Mouse (Mus musculus) regulatory T cell (primary cell): ENCODE data around the gene Trpt1.

ENCODE experiments used
- in situ Hi-C: fragments of 300-600 bp; cut with MboI, MseI; formaldehyde crosslinking; loops from one replicate; pipeline ENCODE4 v1.15.1; 2025; ENCODE audit warnings: high pct_unique_total_duplicates

The Trpt1 gene

GRCm38 (mm10) chr19:6992011-6992858, 3.7 kb upstream of the Trpt1 start, which contains the start of gene Dnajc4:
TSS of gene Dnajc4 (minus strand) at chr19:6992572.
- in situ Hi-C loops = no loop called here

GRCm38 (mm10) chr19:6993011-6993770, 2.7 kb upstream of the Trpt1 start:
- in situ Hi-C loops = no loop called here

GRCm38 (mm10) chr19:6994002-6994401, 1.9 kb upstream of the Trpt1 start:
- in situ Hi-C loops = no loop called here

GRCm38 (mm10) chr19:6994489-6994888, 1.4 kb upstream of the Trpt1 start:
- in situ Hi-C loops = no loop called here

- in situ Hi-C loops = no loop called here
Measured at GRCm38 (mm10) chr19:6995255-6995991, 508 bp upstream of the Trpt1 start.

- in situ Hi-C loops = no loop called here
Measured at GRCm38 (mm10) chr19:6997721-6998290, 1.9 kb downstream of the Trpt1 start.

- in situ Hi-C loops = no loop called here
Measured at GRCm38 (mm10) chr19:6999360-7000063, 3.6 kb downstream of the Trpt1 start.

DNA sequence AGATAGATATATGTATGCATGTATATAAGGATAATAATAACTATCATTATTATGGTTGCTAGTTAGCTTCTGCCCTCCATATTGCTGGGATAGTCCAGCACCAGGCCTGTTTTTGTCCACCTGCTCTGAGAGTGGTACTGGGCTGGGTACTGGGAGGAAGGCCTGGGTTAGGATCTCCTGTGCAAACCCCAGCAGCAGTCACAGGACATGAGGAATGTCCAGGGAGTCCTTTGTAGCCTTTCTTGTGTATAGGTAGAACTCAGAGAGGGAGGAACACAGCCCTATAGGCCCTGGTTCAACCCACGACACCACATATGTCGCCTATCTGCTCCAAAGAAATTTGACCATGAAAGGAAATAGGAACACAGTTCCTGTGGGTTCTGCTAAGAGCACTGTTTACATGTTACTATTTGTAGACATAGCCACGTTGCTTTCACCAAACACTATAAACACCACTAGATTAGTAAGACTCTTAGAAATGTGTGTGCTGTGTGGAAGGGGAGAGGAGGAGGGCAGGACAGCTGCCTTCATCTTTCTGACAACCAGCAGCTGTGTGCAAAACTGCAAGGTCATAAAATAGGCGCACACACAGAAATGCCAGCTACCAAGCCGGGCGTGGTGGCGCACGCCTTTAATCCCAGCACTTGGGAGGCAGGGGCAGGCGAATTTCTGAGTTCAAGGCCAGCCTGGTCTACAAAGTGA, 11.1 kb downstream of the Trpt1 start:
- in situ Hi-C loops = no loop called here

- in situ Hi-C loops = no loop called here
Measured at GRCm38 (mm10) chr19:7012426-7012825, 16.5 kb downstream of the Trpt1 start.

DNA sequence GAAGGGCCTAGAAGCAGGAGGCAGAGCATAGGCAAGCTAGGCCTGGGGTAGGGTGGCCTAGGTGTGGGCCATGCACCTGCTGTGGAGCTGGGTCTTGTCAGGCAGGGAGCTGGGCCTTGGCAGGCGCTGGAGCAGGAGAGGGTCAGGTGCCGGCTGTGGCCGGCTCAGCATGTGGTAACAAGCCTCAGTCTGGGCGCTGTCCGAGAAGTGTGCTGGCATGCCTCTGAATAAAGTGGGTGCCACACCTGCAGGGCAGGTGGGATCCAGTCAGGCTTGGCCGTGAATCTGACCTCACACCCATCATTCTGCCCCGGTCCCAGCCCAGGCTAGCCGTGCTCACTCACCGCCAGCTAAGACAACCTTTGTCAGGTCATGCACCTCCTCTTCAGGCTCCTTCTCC, 18.1 kb downstream of the Trpt1 start:
- in situ Hi-C loops = no loop called here

DNA sequence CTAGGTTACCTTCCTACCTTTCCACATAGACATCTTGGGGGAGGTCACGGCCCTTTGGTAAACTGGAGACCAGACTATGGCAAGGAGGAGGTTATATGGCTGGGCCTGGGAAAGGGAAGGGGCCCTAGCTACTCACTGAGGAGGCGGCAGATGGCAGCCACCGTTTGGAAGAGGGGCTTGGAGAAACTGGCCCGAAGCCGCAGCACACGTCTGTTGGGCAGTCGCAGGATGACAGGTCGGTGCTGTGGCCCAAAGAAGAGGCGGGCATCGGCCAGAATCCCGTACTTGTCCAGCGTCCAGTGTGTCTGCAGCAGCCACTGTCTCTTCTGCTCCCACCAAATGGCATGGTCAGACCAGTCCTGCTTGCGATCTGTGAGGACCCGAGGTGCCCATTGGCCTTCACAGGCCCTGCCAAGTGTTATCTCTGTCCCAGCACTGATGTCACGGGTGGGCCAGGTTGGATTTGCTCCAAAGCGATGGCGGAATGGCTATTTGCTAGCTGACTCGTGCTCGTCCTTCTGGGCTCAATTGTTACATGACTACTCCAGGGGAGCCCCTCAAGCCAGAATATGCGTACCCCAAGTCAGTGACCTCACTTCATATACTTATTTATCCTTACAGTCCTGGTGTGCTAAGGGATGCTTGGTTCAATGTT, 18.7 kb downstream of the Trpt1 start:
- in situ Hi-C loops = loop anchor here (5.0 kb wide), 1 partner anchor 77 kb away; no protein-coding TSS in a partner anchor

- in situ Hi-C loops = loop anchor here (5.0 kb wide), 1 partner anchor 80 kb away; no protein-coding TSS in a partner anchor
Measured at GRCm38 (mm10) chr19:7017541-7018457, 21.9 kb downstream of the Trpt1 start.

DNA sequence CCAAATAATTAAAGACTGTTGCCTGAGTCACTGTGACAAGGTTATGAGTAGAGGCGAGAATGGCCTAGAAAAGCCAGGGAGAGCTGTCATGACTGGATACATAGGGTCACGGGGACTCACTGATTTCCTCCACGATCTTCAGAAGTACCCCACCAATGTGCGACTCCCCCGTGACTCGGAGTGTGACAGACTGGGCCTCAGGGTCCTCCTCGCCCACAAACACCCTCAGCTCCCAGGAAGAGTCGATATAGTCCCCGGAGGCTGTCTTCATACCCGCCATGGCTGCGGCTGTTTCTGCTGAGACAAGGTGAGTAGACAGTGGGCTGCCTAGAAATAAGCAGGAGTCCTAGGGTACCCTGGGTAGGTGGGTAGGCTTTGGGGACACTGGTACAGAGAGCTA, 22.6 kb downstream of the Trpt1 start:
- in situ Hi-C loops = loop anchor here (5.0 kb wide), 1 partner anchor 81 kb away; no protein-coding TSS in a partner anchor

GRCm38 (mm10) chr19:7019191-7019590, 23.3 kb downstream of the Trpt1 start, which contains the start of gene Fermt3:
TSS of gene Fermt3 (minus strand) at chr19:7019469.
- in situ Hi-C loops = loop anchor here (5.0 kb wide), 1 partner anchor 82 kb away; no protein-coding TSS in a partner anchor

- in situ Hi-C loops = loop anchor here (5.0 to 10.0 kb wide), 2 partner anchors 148 to 1885 kb away; no protein-coding TSS in a partner anchor
Measured at GRCm38 (mm10) chr19:7020224-7020641, 24.3 kb downstream of the Trpt1 start.

DNA sequence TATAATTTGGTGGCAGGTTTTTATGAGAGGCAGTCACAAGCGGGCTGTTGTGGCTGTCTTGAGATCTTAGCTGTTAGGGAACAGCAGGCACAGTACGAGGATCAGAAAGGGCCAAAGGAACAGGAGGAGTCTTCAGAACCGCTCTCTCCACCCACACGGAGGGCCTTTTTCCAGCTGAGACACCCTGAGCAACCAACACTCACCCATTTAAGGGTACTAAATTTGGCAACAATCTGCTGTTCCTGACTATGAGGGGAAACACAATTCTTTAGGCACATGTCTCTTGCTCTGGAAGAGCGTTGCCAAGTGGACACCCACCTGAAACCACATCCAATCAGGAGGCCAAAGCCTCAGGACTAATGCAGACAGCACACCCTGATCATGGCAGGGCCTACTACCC, 33.6 kb downstream of the Trpt1 start:
- in situ Hi-C loops = loop anchor here (10.0 to 25.0 kb wide), 2 partner anchors 1758 to 1875 kb away; partner anchors contain the start of genes Polr2g and Taf6l

DNA sequence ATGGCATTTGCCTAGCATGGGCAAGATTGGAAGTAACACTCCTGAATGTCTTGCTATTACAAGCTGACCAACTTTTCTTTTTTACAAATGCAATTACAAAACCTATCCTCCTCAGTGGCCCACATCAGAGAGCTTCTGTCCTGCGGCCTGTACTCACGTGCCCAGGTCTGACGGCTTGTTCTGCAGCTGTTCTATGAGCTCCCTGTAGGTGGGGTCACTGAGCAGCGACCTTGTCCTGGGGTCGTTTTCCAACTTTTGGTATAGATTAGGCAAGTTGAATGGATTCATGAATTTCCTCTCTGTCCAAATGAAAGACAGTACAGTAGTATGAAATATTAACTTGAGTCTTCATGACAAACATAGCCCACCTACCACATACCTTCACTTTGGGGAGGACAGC, 38.1 kb downstream of the Trpt1 start:
- in situ Hi-C loops = loop anchor here (25.0 kb wide), 1 partner anchor 1753 kb away; the partner anchor contains the start of genes Polr2g and Taf6l
